ENCODE assay signal across 8 mouse cellular contexts in the genomic region with DNA sequence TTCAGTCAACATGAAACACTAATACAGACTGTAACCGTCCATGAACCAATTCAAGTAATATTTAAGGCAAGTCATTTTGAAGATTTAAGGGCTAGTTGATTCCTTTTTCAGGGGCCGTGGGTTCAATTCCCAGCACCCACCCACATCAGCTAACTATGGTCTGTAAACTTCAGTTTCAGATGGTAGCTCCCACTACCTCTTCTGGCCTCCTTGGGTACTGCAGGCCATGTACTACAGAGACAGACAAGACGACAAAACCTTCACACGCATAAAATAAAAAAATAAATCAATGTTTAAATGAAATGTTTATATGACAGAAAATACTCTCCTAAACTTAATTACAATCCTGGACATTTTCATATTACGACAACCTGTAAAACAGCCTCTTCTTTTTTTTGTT. TPM values are rescaled to one million over a fixed set of nuclear protein-coding genes. Genes with fewer than 3 reads are reported as not detected.
DNase-seq lines count a peak whose midpoint lies in the region; ATAC-seq and TF ChIP-seq lines count a peak whose summit lies in the region.

No protein-coding gene starts in this region.

- H3K4me3 ChIP-seq in intestine, postnatal 0 days (ENCODE audit: low read depth, low read length) = no peak overlapping the region
- H3K4me3 ChIP-seq in intestine, embryonic 15.5 days (replicated peaks) = no peak overlapping the region
- H3K4me3 ChIP-seq in G1E (ENCODE audit: low read depth, low read length) = no peak overlapping the region
- H3K4me3 ChIP-seq in lung, embryonic 14.5 days (ENCODE audit: low read depth, low read length) = no peak overlapping the region

- peak; percentile 72 to 75 for DNase-seq in B cell, adult 2 months
- no peak for DNase-seq in G1E (ENCODE audit: low spot score)
- no peak for DNase-seq in lung, embryonic 14.5 days
- DNase-seq in right cerebral cortex, postnatal 10 days (ENCODE audit: low spot score in 2 of 2) = no peak
- DNase-seq in gastrocnemius, postnatal 25 days = no peak

- H3K27me3 ChIP-seq in intestine, postnatal 0 days (replicated peaks; ENCODE audit: control insufficient read depth, insufficient read depth, low read length) = no peaks in the 10 kb centered on the region
- H3K27me3 ChIP-seq in intestine, embryonic 15.5 days (replicated peaks) = no peaks in the 10 kb centered on the region
- no peaks in the 10 kb centered on the region for H3K27me3 ChIP-seq in G1E (ENCODE audit: insufficient read depth, low read length)
- no peaks in the 10 kb centered on the region for H3K27me3 ChIP-seq in lung, embryonic 14.5 days (ENCODE audit: insufficient read depth, low read length)

- H3K27ac ChIP-seq in intestine, postnatal 0 days (ENCODE audit: low read depth, low read length) = no peak overlapping the region
- no peak overlapping the region for H3K27ac ChIP-seq in intestine, embryonic 15.5 days
- H3K27ac ChIP-seq in lung, embryonic 14.5 days (ENCODE audit: low read depth) = no peak overlapping the region

- peaks cover 15% of the 10 kb centered on the region; the same call in 1 of the 2 replicates for H3K36me3 ChIP-seq in intestine, postnatal 0 days (ENCODE audit: control insufficient read depth, insufficient read depth)
- H3K36me3 ChIP-seq in intestine, embryonic 15.5 days = no peaks in the 10 kb centered on the region
- peaks cover 27% of the 10 kb centered on the region for H3K36me3 ChIP-seq in G1E (replicated peaks)
- H3K36me3 ChIP-seq in lung, embryonic 14.5 days (ENCODE audit: insufficient read depth) = peaks cover 14% of the 10 kb centered on the region

- WGBS in intestine, postnatal 0 days = 91% methylated on average over 5 of the region's 5 CpGs
- 87% methylated on average over 5 of the region's 5 CpGs for WGBS in intestine, embryonic 15.5 days
- WGBS in lung, embryonic 14.5 days = 93% methylated on average over 5 of the region's 5 CpGs

- H3K9ac ChIP-seq in intestine, postnatal 0 days (ENCODE audit: low read depth, low read length) = no peak overlapping the region
- no peak overlapping the region for H3K9ac ChIP-seq in intestine, embryonic 15.5 days
- no peak overlapping the region for H3K9ac ChIP-seq in lung, embryonic 14.5 days

- no peak for ATAC-seq in intestine, postnatal 0 days
- ATAC-seq in intestine, embryonic 15.5 days = no peak
- no peak for ATAC-seq in G1E (ENCODE audit: extremely low read depth, insufficient number of reproducible peaks, low FRiP score, poor library complexity, severe bottlenecking)
- no peak for ATAC-seq in lung, embryonic 14.5 days (ENCODE audit: insufficient read depth)
- ATAC-seq in activated CD4-positive, CD25-positive, alpha-beta regulatory T cell, adult 4 months = no peak

- H3K4me2 ChIP-seq in intestine, postnatal 0 days (replicated peaks; ENCODE audit: low read depth) = no peak overlapping the region
- H3K4me2 ChIP-seq in intestine, embryonic 15.5 days (replicated peaks) = no peak overlapping the region
- no peak overlapping the region for H3K4me2 ChIP-seq in lung, embryonic 14.5 days

- TF ChIP-seq CTCF in intestine, postnatal 0 days (IDR thresholded peaks at IDR 0.05; ENCODE audit: low read depth) = peak; percentile 64
- TF ChIP-seq CTCF in G1E (IDR thresholded peaks at IDR 0.05; ENCODE audit: low read depth, low read length) = peak; percentile 52
- peak; percentile 51 for TF ChIP-seq CTCF in lung, embryonic 14.5 days (IDR thresholded peaks at IDR 0.05; ENCODE audit: low read depth)

- no peaks in the 10 kb centered on the region for H3K4me1 ChIP-seq in intestine, postnatal 0 days (replicated peaks; ENCODE audit: control insufficient read depth, insufficient read depth, low read length)
- H3K4me1 ChIP-seq in intestine, embryonic 15.5 days (replicated peaks) = no peaks in the 10 kb centered on the region
- H3K4me1 ChIP-seq in G1E (ENCODE audit: insufficient read depth, low read depth, low read length) = peaks cover 50% of the 10 kb centered on the region
- H3K4me1 ChIP-seq in lung, embryonic 14.5 days (ENCODE audit: insufficient read depth) = peaks cover 3% of the 10 kb centered on the region; the same call in 1 of the 2 replicates

- no peaks in the 10 kb centered on the region for H3K9me3 ChIP-seq in intestine, postnatal 0 days (ENCODE audit: control insufficient read depth)
- no peaks in the 10 kb centered on the region for H3K9me3 ChIP-seq in intestine, embryonic 15.5 days
- no peaks in the 10 kb centered on the region for H3K9me3 ChIP-seq in G1E (replicated peaks)
- H3K9me3 ChIP-seq in lung, embryonic 14.5 days (ENCODE audit: low read depth, low read length) = no peaks in the 10 kb centered on the region

RNA-seq across cellular contexts. Expression of a gene that starts 2.9 kb away (rescaled TPM):
- 63.3 and 68.0 TPM in 2 replicates for polyA plus RNA-seq in intestine, postnatal 0 days (2015; fragmentation: Nextera tagmentation; extraction: Ambion mirVana)
- polyA plus RNA-seq in intestine, embryonic 15.5 days (2015; fragmentation: Nextera tagmentation; extraction: Ambion mirVana) = 79.8 and 89.2 TPM in 2 replicates
- total RNA-seq in G1E (2014; fragmentation: Nextera tagmentation) = 152 and 153 TPM in 2 replicates
- 120 and 121 TPM in 2 replicates for total RNA-seq in G1E (2017)
- polyA plus RNA-seq in G1E (2012) = 2.1 and 2.5 TPM in 2 replicates
- polyA plus RNA-seq in lung, embryonic 14.5 days (2014; fragmentation: Nextera tagmentation; extraction: Ambion mirVana) = 121 and 129 TPM in 2 replicates
- total RNA-seq in gastrocnemius, postnatal 25 days (2021) = 10 to 100 TPM; 50.4 to 53.3 TPM
- 100 to 1,000 TPM in 1 of 2 experiments, 10 to 100 TPM in 1; 96.5 to 144 TPM for polyA plus RNA-seq in activated CD4-positive, CD25-positive, alpha-beta regulatory T cell, adult 4 months (2017; shearing (Covaris generic))

Comparison
In these comparisons a context has a peak if more than half of its experiments do, and no peak if none do; other contexts are left out.
1. DNase-seq: peak in B cell, adult 2 months (2 of 2); none in G1E (single experiment), lung, embryonic 14.5 days (single experiment), right cerebral cortex, postnatal 10 days (0 of 2) and gastrocnemius, postnatal 25 days (single experiment).
2. RNA of a gene that starts 2.9 kb away (polyA plus RNA-seq): 96.5 to 144 TPM in activated CD4-positive, CD25-positive, alpha-beta regulatory T cell, adult 4 months, 121 to 129 TPM in lung, embryonic 14.5 days, 79.8 to 89.2 TPM in intestine, embryonic 15.5 days and 63.3 to 68.0 TPM in intestine, postnatal 0 days; 2.1 to 2.5 TPM in G1E; every median in the first group is over 10 times any median in the second.
3. Peak in every context shown above with its lines, with median percentiles within 50 percentile points of each other: CTCF ChIP-seq.